In the genomic region with DNA sequence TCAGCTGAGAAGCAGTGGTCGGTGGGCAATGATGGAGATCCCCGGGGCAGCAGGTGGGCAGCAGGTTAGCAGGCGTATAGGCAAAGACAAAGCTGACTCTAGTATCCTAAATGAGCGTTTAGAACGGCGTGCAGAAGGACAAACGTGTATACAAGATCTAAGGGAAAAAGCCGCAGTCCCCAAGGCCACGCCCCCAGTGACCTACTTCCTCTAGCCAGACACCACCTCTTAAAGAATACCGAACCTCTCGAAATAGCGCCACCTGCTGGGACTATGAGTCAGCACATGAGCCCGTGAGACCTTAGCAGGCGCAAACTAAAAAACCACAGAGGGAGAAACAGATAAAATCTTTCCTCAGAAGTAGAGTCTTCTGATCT, we compare ENCODE assay signal across 8 mouse cellular contexts. TPM values are rescaled to one million over a fixed set of nuclear protein-coding genes. Genes with fewer than 3 reads are reported as not detected.
DNase-seq lines count a peak whose midpoint lies in the region; ATAC-seq and TF ChIP-seq lines count a peak whose summit lies in the region.

No protein-coding gene starts in this region.

- H3K9ac ChIP-seq in embryonic facial prominence, embryonic 13.5 days: peak overlapping the region; percentile 72
- H3K9ac ChIP-seq in limb, embryonic 14.5 days (ENCODE audit: low read depth, low read length, severe bottlenecking): peak overlapping the region; percentile 56
- peak overlapping the region; percentile 60 for H3K9ac ChIP-seq in midbrain, postnatal 0 days (replicated peaks; ENCODE audit: low read length, poor library complexity, severe bottlenecking)

- peak overlapping the region; percentile 45; the same call in 1 of the 2 replicates for H3K27ac ChIP-seq in embryonic facial prominence, embryonic 13.5 days
- no peak overlapping the region for H3K27ac ChIP-seq in limb, embryonic 14.5 days (replicated peaks; ENCODE audit: low read depth, low read length)
- peak overlapping the region; percentile 72 for H3K27ac ChIP-seq in midbrain, postnatal 0 days (ENCODE audit: low read depth, low read length)

- TF ChIP-seq POLR2A in limb, embryonic 14.5 days (IDR thresholded peaks at IDR 0.05; ENCODE audit: borderline replicate concordance, extremely low read depth, insufficient read depth, insufficient read length): no peak

- ATAC-seq in embryonic facial prominence, embryonic 13.5 days (ENCODE audit: insufficient number of reproducible peaks, insufficient read depth, low FRiP score, low TSS enrichment, low read depth): peak; percentile 70; the same call in 1 of the 2 replicates
- ATAC-seq in limb, embryonic 14.5 days (ENCODE audit: low FRiP score, low read depth): peak; percentile 88
- peak; percentile 87 for ATAC-seq in midbrain, postnatal 0 days (ENCODE audit: low FRiP score)

- no peaks in the 10 kb centered on the region; the same call in 1 of the 2 replicates for H3K4me1 ChIP-seq in embryonic facial prominence, embryonic 13.5 days
- no peaks in the 10 kb centered on the region for H3K4me1 ChIP-seq in limb, embryonic 14.5 days (ENCODE audit: control insufficient read depth, insufficient read depth, low read length)
- no peaks in the 10 kb centered on the region; the same call in 1 of the 2 replicates for H3K4me1 ChIP-seq in midbrain, postnatal 0 days (ENCODE audit: insufficient read depth, low read length)

- H3K4me3 ChIP-seq in embryonic facial prominence, embryonic 13.5 days: peak overlapping the region; percentile 58
- peak overlapping the region; percentile 53 for H3K4me3 ChIP-seq in limb, embryonic 14.5 days (replicated peaks; ENCODE audit: low read length)
- peak overlapping the region; percentile 43 for H3K4me3 ChIP-seq in midbrain, postnatal 0 days (ENCODE audit: low read depth, low read length)

- peak overlapping the region; percentile 96 for H3K4me2 ChIP-seq in embryonic facial prominence, embryonic 13.5 days
- H3K4me2 ChIP-seq in limb, embryonic 14.5 days (replicated peaks; ENCODE audit: low read depth, low read length, severe bottlenecking): peak overlapping the region; percentile 92
- H3K4me2 ChIP-seq in midbrain, postnatal 0 days (ENCODE audit: low read depth, low read length, poor library complexity, severe bottlenecking): peak overlapping the region; percentile 81

- TF ChIP-seq CTCF in midbrain, postnatal 0 days (IDR thresholded peaks at IDR 0.05): peak; percentile 97

- peaks cover 10% of the 10 kb centered on the region; the same call in 1 of the 2 replicates for H3K27me3 ChIP-seq in embryonic facial prominence, embryonic 13.5 days
- no peaks in the 10 kb centered on the region for H3K27me3 ChIP-seq in limb, embryonic 14.5 days (ENCODE audit: control insufficient read depth, insufficient read depth, low read length)
- H3K27me3 ChIP-seq in midbrain, postnatal 0 days (ENCODE audit: insufficient read depth, low read length): no peaks in the 10 kb centered on the region; the same call in 1 of the 2 replicates

- under 1% methylated on average over 14 of the region's 14 CpGs for WGBS in embryonic facial prominence, embryonic 13.5 days
- under 1% methylated on average over 14 of the region's 14 CpGs for WGBS in limb, embryonic 14.5 days
- under 1% methylated on average over 14 of the region's 14 CpGs for WGBS in midbrain, postnatal 0 days

- H3K9me3 ChIP-seq in embryonic facial prominence, embryonic 13.5 days: no peaks in the 10 kb centered on the region
- H3K9me3 ChIP-seq in limb, embryonic 14.5 days (ENCODE audit: control insufficient read depth, low read length): no peaks in the 10 kb centered on the region
- no peaks in the 10 kb centered on the region for H3K9me3 ChIP-seq in midbrain, postnatal 0 days (ENCODE audit: low read length)

- no peaks in the 10 kb centered on the region for H3K36me3 ChIP-seq in embryonic facial prominence, embryonic 13.5 days
- H3K36me3 ChIP-seq in limb, embryonic 14.5 days (ENCODE audit: control insufficient read depth, insufficient read depth, low read length): no peaks in the 10 kb centered on the region
- H3K36me3 ChIP-seq in midbrain, postnatal 0 days (ENCODE audit: insufficient read depth, low read length): no peaks in the 10 kb centered on the region

- DNase-seq in 3134 (ENCODE audit: extremely low read depth, insufficient read length, low spot score): peak; percentile 68
- peak; percentile 92 to 95 for DNase-seq in adrenal gland, postnatal 36 days
- peak; percentile 93 for DNase-seq in heart, adult 8-10 months (ENCODE audit: low spot score)
- DNase-seq in kidney, adult 9 months: peak; percentile 94
- DNase-seq in limb, embryonic 14.5 days (ENCODE audit: low spot score): peak; percentile 94
- DNase-seq in midbrain, postnatal 0 days (ENCODE audit: low spot score): peak; percentile 97
- DNase-seq in spleen, postnatal 14 days (ENCODE audit: low spot score in 2 of 2): peak; percentile 47 to 72

RNA-seq across cellular contexts. Expression of a gene that starts 0.9 kb away (rescaled TPM):
- total RNA-seq in adrenal gland, postnatal 36 days (2021): under 1 TPM; 0.33 to 0.79 TPM
- 0.36 and 0.76 TPM in 2 replicates for polyA plus RNA-seq in embryonic facial prominence, embryonic 13.5 days (2015; fragmentation: Nextera tagmentation; extraction: Ambion mirVana)
- total RNA-seq in heart, adult 8-10 months (2022): under 1 TPM in 3 of 4 experiments, not detected in 1; 0.13 to 0.16 (median 0.16) TPM
- 0.31 and 0.44 TPM in 2 replicates for polyA plus RNA-seq in limb, embryonic 14.5 days (2012; rRNA removed)
- 0.17 and 0.19 TPM in 2 replicates for polyA plus RNA-seq in limb, embryonic 14.5 days (2014; fragmentation: Nextera tagmentation; extraction: Ambion mirVana)
- 4.2 and 4.4 TPM in 2 replicates for total RNA-seq in midbrain, postnatal 0 days (2014; rRNA removed)
- 4.5 and 4.6 TPM in 2 replicates for polyA plus RNA-seq in midbrain, postnatal 0 days (2015; fragmentation: Nextera tagmentation; extraction: Ambion mirVana)
